ENCODE assay signal across 9 mouse cellular contexts in genomic region chr13:57721524-57722279, GRCm38 (mm10).
DNase-seq lines count a peak whose midpoint lies in the region; TF ChIP-seq lines count a peak whose summit lies in the region.
"Had no signal": no experiment of that assay in that cellular context is flagged by ENCODE, and none has a peak within 500 bp of the region (broad histone marks: within the 10 kb centered on the region; RNA-seq: fewer than 3 reads in every experiment).

No protein-coding gene starts in this region.

- no peak overlapping the region for H3K4me3 ChIP-seq in olfactory bulb, adult 2 months (ENCODE audit: insufficient read depth, low read depth, low read length)
- H3K4me3 ChIP-seq: neural tube, embryonic 12.5 days had no signal

- peak; percentile 30 for DNase-seq in adrenal gland, postnatal 14 days
- DNase-seq in adrenal gland, postnatal 25 days = no peak
- DNase-seq in right cerebral cortex, adult 18-20 months = peak; percentile 63
- no peak for DNase-seq in right cerebral cortex, postnatal 25 days
- peak; percentile 38 to 55 for DNase-seq in layer of hippocampus, postnatal 10 days (ENCODE audit: low spot score in 2 of 2)
- no peak for DNase-seq in urinary bladder, postnatal 4 days (ENCODE audit: low spot score in 2 of 2)
- DNase-seq in urinary bladder, postnatal 25 days (ENCODE audit: low spot score) = no peak

- H3K27ac ChIP-seq in olfactory bulb, adult 2 months (ENCODE audit: insufficient read depth, low read depth, low read length) = no peak overlapping the region
- H3K27ac ChIP-seq: neural tube, embryonic 12.5 days had no signal

- no peaks in the 10 kb centered on the region for H3K4me1 ChIP-seq in olfactory bulb, adult 2 months (ENCODE audit: control insufficient read depth, insufficient read depth, low read length)

- TF ChIP-seq CTCF in olfactory bulb, adult 2 months (IDR thresholded peaks at IDR 0.05; ENCODE audit: insufficient read depth, low read depth, low read length) = peak; percentile 52; the same call in 1 of the 2 replicates

- WGBS in olfactory bulb, adult 2 months = 57% methylated on average over 20 of the region's 20 CpGs

- TF ChIP-seq POLR2A in olfactory bulb, adult 2 months (IDR thresholded peaks at IDR 0.05; ENCODE audit: insufficient read depth, low read depth, low read length) = no peak

Comparison
In these comparisons a context has a peak if more than half of its experiments do, and no peak if none do; other contexts are left out.
1. DNase-seq: peak in adrenal gland, postnatal 14 days (single experiment), right cerebral cortex, adult 18-20 months (single experiment) and layer of hippocampus, postnatal 10 days (2 of 2); none in adrenal gland, postnatal 25 days (single experiment), right cerebral cortex, postnatal 25 days (single experiment), urinary bladder, postnatal 4 days (0 of 2) and urinary bladder, postnatal 25 days (single experiment).